Mouse (Mus musculus) limb, embryonic 14.5 days (tissue): ENCODE results near the gene Faf1. TPM values are rescaled to one million over a fixed set of nuclear protein-coding genes. Genes with fewer than 3 reads are reported as not detected.
A peak's percentile ranks its signal among the peaks of the same experiment; 100 is the strongest.

Experiments
- ATAC-seq: fragments of 200-750 bp; cut with Nextera tagmentation; 2 replicates; pipeline ENCODE4 v1.8.0; 2017; ENCODE audit warnings: low read depth, moderate number of reproducible peaks, moderate TSS enrichment; ENCODE audit not compliant: low FRiP score
- DNase-seq: peaks from one replicate; pipeline ENCODE4 v3.0.0-alpha.2; 2015; ENCODE audit warnings: low spot score
- H3K27ac ChIP-seq: fragments of 300-500 bp; sonication (generic); replicated peaks from 2 replicates; pipeline ENCODE4 v1.5.1; 2014; ENCODE audit warnings: low read depth, mild to moderate bottlenecking, low read length, moderate library complexity, mixed read lengths
- H3K27me3 ChIP-seq: fragments of 300-500 bp; sonication (generic); 2 replicates; pipeline ENCODE4 v1.6.1; 2014; ENCODE audit warnings: low read length, mixed read lengths; ENCODE audit not compliant: control insufficient read depth, insufficient read depth
- H3K36me3 ChIP-seq: fragments of 300-500 bp; sonication (generic); 2 replicates; pipeline ENCODE4 v1.6.1; 2014; ENCODE audit warnings: mild to moderate bottlenecking, low read length, moderate library complexity, mixed read lengths; ENCODE audit not compliant: control insufficient read depth, insufficient read depth
- H3K4me1 ChIP-seq: fragments of 300-500 bp; sonication (generic); 2 replicates; pipeline ENCODE4 v1.6.1; 2014; ENCODE audit warnings: antibody characterized with exemption, low read length, mixed read lengths; ENCODE audit not compliant: control insufficient read depth, insufficient read depth
- H3K4me2 ChIP-seq: fragments of 300-500 bp; sonication (generic); replicated peaks from 2 replicates; pipeline ENCODE4 v1.6.1; 2014; ENCODE audit warnings: low read depth, mild to moderate bottlenecking, low read length, moderate library complexity; ENCODE audit not compliant: severe bottlenecking
- H3K4me3 ChIP-seq: fragments of 300-500 bp; sonication (generic); replicated peaks from 2 replicates; pipeline ENCODE4 v1.5.1; 2014; ENCODE audit warnings: low read length
- H3K9ac ChIP-seq: fragments of 300-500 bp; sonication (generic); 2 replicates; pipeline ENCODE4 v1.6.1; 2014; ENCODE audit warnings: mild to moderate bottlenecking, low read depth, low read length, moderate library complexity; ENCODE audit not compliant: severe bottlenecking
- H3K9me3 ChIP-seq: fragments of 300-500 bp; sonication (generic); 2 replicates; pipeline ENCODE4 v1.6.1; 2016; ENCODE audit warnings: low read length; ENCODE audit not compliant: control insufficient read depth
- POLR2A ChIP-seq: fragments of 200-500 bp; IDR thresholded peaks from 2 replicates; pipeline ENCODE4 v1.8.0; 2012; ENCODE audit warnings: inconsistent platforms, mild to moderate bottlenecking, moderate library complexity, borderline replicate concordance; ENCODE audit not compliant: insufficient read depth, insufficient read length; ENCODE audit errors: extremely low read depth
- WGBS: fragments of 180-500 bp; shearing (Covaris S2); extraction: QIAGEN DNeasy Blood & Tissue Kit; methylation state at CpG from one replicate; pipeline ENCODE4 v1.1.7; 2014; 5-methylcytosine and 5-hydroxymethylcytosine counted together
- polyA plus RNA-seq, 2 experiments: library from polyadenylated mRNA; depleted of rRNA in 1 of 2; stranded (reverse) in 1 of 2; unstranded in 1 of 2; fragments of >200 nt; fragmentation: Nextera tagmentation in 1 of 2; extraction: Ambion mirVana in 1 of 2; gene quantifications; 2 replicates each; pipeline versions ENCODE4 v1.2.1 to v1.2.3; 2012 to 2014

Faf1 gene
- polyA plus RNA-seq, 2 experiments: 16.8 to 32.2 TPM

DNA sequence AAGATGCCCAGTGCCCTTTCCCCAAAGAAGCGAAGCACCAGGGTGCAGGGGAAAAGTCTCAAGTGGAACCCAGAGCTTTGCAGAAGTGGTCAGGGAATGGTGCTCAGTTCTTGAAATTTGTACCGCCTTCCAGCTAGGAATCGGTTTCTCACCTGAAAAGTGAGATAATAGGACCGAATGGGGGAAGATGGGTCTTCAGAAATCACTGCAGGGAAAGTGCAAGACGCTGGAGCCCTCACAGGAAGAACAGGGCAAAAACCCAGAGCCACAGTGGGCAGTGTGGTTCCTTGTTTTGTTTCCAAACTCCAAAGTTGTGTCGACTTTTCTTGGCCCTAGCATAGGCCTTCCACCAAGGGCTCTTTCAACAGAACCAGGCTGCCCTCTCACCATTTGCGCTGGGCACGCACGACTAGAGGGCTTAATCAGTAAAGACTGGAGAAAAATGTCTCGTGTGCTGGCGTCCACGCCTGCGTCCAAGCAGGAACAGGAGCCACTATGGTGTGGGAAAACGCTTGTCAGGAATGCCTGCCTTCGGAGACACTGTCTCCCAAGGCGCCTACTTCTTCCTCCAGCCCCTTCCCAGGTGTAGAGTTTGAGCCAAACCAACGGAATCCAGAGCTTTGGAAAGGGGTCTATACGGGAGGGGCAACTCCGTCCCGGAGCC, 297.7 kb downstream of the Faf1 start:
- peaks cover 77% of the 10 kb centered on the region for H3K27me3 ChIP-seq
- H3K27ac ChIP-seq: no peak overlapping the region
- ATAC-seq: no peak
- no peak overlapping the region for H3K4me2 ChIP-seq
- H3K4me1 ChIP-seq: peaks cover 10% of the 10 kb centered on the region
- no peaks in the 10 kb centered on the region for H3K36me3 ChIP-seq
- no peak overlapping the region for H3K9ac ChIP-seq
- WGBS: 1% methylated on average over 20 of the region's 20 CpGs
- TF ChIP-seq POLR2A: no peak
- H3K4me3 ChIP-seq: 0 out of 2 replicates have a peak overlapping the region, but pooled peaks have one; percentile 5
- DNase-seq: no peak
- H3K9me3 ChIP-seq: no peaks in the 10 kb centered on the region

DNA sequence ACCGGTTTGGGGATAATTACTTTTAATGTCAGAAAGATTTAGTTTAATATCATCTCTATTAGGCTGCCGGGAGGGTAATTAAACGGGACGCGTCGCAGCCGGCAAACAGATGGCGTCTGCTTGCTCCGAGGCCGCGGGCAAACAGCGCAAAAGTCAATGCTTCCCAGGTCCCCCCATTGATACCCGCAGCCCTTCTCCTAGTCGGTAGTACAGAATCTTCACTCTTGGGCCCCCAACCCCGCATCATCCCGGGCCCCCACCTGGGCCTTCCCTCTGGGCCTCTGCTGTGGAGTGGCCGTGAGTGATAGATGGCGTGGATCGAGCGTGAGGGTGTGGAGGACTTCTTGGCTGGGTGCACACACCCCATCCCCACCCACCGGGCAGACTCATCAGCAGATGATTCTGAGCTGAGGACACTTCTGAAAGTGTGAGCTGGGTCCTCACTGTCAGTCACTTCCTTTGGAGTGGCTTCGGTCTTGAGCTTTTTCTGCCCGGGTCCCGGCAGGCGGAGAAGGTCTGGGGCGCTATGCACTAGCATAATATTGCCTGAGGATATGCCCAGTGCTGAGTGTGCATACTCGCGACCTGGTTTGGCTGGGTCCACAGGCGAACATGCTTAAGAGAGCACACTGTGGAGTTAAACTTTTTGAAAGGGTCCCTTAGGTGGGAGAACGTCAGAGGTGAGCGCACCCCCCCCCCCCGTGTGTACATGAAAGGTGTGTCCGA, 298.4 kb downstream of the Faf1 start:
- ATAC-seq (no peak), DNase-seq (no peak)
- Histone ChIP-seq H3K4me3 (0 out of 2 replicates have a peak overlapping the region, but pooled peaks have one; percentile 5), H3K27ac (no peak overlapping the region), H3K9ac (no peak overlapping the region), H3K27me3 (peaks cover 84% of the 10 kb centered on the region), H3K9me3 (no peaks in the 10 kb centered on the region), H3K36me3 (no peaks in the 10 kb centered on the region), H3K4me1 (peaks cover 12% of the 10 kb centered on the region), H3K4me2 (no peak overlapping the region)
- no peak for TF ChIP-seq POLR2A
- under 1% methylated on average over 31 of the region's 33 CpGs for WGBS

DNA sequence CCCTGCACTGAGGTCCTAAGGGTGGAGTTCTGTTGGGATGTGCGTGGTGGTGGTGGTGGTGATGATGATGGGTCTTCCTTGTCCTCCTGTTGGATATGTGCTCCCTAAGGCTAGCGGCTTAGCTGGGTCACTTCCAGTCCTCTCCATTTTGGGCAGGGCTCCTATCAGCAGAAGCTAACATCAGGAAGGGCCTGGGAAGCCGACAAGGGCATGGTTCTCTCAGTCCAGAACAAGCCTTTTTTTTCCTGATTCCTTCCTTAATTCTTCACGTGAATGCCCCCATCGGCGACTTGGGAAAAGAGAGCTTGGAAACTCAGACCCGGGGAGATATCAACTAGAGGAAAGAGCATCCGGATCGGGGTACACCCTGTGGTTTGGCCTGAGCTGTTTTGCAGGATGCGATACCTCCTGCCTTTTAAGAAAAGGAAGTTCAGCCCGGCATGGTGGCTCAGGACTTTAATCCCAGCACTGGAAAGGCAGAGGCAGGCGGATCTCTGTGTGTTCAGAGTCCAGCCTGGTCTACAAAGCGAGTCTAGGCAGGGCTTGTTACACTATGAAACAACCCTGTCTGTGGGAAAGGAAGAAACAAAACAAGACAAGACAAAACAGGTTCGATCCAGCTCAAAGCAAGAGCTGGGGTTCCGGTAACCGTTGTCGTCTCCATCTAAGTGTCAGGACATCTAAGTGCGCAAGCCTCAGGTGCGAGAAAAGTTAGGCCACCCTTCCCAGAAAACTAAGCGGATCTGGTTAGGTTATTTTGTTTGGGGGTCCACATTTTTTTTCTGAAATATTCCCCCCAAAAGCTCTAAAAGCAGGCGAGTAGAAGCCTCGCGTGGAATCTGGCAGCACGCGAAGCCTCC, 299.2 kb downstream of the Faf1 start:
- no peak for TF ChIP-seq POLR2A
- no peaks in the 10 kb centered on the region for H3K36me3 ChIP-seq
- H3K9me3 ChIP-seq: no peaks in the 10 kb centered on the region
- no peak overlapping the region for H3K9ac ChIP-seq
- peaks cover 92% of the 10 kb centered on the region for H3K27me3 ChIP-seq
- H3K4me1 ChIP-seq: peaks cover 19% of the 10 kb centered on the region
- no peak overlapping the region for H3K4me2 ChIP-seq
- ATAC-seq: no peak
- H3K4me3 ChIP-seq: no peak overlapping the region
- WGBS: 10% methylated on average over 25 of the region's 25 CpGs
- H3K27ac ChIP-seq: no peak overlapping the region
- no peak for DNase-seq

DNA sequence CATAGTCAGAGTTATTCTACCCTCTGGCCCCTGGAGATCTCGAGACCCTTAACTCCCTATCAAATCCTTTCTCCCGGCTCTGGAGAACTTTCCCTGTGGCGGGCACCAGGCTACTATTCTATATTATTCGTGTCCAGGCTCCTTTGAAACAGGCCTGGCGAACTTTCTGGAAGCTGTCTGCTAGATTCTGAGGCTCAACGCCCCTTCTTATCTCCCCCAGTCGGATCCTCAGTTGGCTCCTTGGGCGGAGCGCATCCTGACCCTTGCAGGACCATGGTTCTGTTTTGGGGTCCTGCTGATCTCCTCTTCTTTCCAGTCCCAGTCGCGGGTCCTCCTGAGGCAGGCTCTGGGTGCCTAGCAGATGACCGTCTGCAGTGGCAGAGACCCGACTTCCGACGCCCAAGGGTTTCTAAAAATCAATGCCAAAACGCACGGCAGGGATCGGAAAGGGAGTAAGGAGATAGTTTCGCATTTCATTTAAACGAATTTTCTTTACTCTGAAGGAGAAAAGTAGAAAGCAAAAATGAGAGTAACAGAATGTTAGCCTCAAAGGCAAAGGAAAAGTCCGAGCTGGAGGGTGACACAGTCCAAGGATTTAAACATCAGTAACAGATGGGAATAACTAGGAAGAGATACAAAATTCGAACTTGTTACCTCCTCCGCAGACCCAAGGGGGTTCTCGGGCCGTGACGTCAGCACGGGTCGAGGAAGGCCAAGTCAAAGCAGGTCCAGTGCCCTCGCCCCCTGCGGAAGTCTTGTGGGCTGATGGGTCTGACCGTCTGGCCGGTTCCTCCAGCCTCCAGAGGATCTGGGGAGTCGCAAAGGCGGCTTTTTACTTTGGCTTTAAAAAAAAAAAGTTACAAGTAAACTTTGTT, 300.1 kb downstream of the Faf1 start:
- Histone ChIP-seq H3K36me3 (no peaks in the 10 kb centered on the region), H3K4me3 (no peak overlapping the region), H3K9ac (no peak overlapping the region), H3K4me2 (no peak overlapping the region), H3K9me3 (no peaks in the 10 kb centered on the region), H3K27me3 (peaks cover 97% of the 10 kb centered on the region), H3K27ac (no peak overlapping the region), H3K4me1 (peaks cover 19% of the 10 kb centered on the region)
- WGBS: under 1% methylated on average over 34 of the region's 34 CpGs
- no peak for DNase-seq
- no peak for TF ChIP-seq POLR2A
- no peak for ATAC-seq
